Mouse (Mus musculus): ENCODE measurements around the gene Dph1. TPM values are rescaled to one million over a fixed set of nuclear protein-coding genes. Genes with fewer than 3 reads are reported as not detected.

Gene Dph1
- total and polyA plus RNA-seq, 2 experiments from 2014 or later = 12.7 to 21.0 TPM

GRCm38 (mm10) chr11:75165441-75166192 lies 25.4 kb downstream of the Dph1 start:
- H3K4me2 ChIP-seq (ENCODE audit: low read depth) = peak overlapping the region; percentile 81
- H3K4me3 ChIP-seq (ENCODE audit: low read depth, low read length) = peak overlapping the region; percentile 25
- no peak overlapping the region for H3K27ac ChIP-seq (ENCODE audit: low read depth, low read length)
- 0 out of 2 replicates have a peak overlapping the region, but pooled peaks have one; percentile 18 for H3K9ac ChIP-seq
- 5% methylated on average over 54 of the region's 54 CpGs for WGBS
- DNase-seq = peak; percentile 75
- peak; percentile 71 for TF ChIP-seq CTCF (IDR thresholded peaks at IDR 0.05; ENCODE audit: low read depth)
- H3K9me3 ChIP-seq (ENCODE audit: low read length) = no peaks in the 10 kb centered on the region
- ATAC-seq = peak; percentile 19
- H3K27me3 ChIP-seq (ENCODE audit: insufficient read depth, low read length) = peaks cover 51% of the 10 kb centered on the region
- H3K4me1 ChIP-seq (ENCODE audit: insufficient read depth) = 0 out of 2 replicates have a peak, but pooled peaks cover 4% of the 10 kb centered on the region
- peaks cover 21% of the 10 kb centered on the region for H3K36me3 ChIP-seq (ENCODE audit: insufficient read depth)

GRCm38 (mm10) chr11:75164750-75165149 lies 26.3 kb downstream of the Dph1 start:
- no peak for TF ChIP-seq CTCF (IDR thresholded peaks at IDR 0.05; ENCODE audit: low read depth)
- Histone ChIP-seq H3K9me3 (ENCODE audit: low read length) (no peaks in the 10 kb centered on the region), H3K4me3 (ENCODE audit: low read depth, low read length) (no peak overlapping the region), H3K9ac (no peak overlapping the region), H3K27me3 (ENCODE audit: insufficient read depth, low read length) (peaks cover 51% of the 10 kb centered on the region), H3K27ac (ENCODE audit: low read depth, low read length) (no peak overlapping the region), H3K36me3 (ENCODE audit: insufficient read depth) (peaks cover 27% of the 10 kb centered on the region), H3K4me2 (ENCODE audit: low read depth) (peak overlapping the region; percentile 81; the same call in 1 of the 2 replicates), H3K4me1 (ENCODE audit: insufficient read depth) (0 out of 2 replicates have a peak, but pooled peaks cover 4% of the 10 kb centered on the region)
- ATAC-seq = no peak
- no peak for DNase-seq
- WGBS = 21% methylated on average over 15 of the region's 15 CpGs

- Histone ChIP-seq H3K4me2 (ENCODE audit: low read depth) (no peak overlapping the region), H3K9ac (no peak overlapping the region), H3K36me3 (ENCODE audit: insufficient read depth) (peaks cover 28% of the 10 kb centered on the region), H3K4me3 (ENCODE audit: low read depth, low read length) (no peak overlapping the region), H3K4me1 (ENCODE audit: insufficient read depth) (0 out of 2 replicates have a peak, but pooled peaks cover 4% of the 10 kb centered on the region), H3K9me3 (ENCODE audit: low read length) (no peaks in the 10 kb centered on the region), H3K27me3 (ENCODE audit: insufficient read depth, low read length) (peaks cover 48% of the 10 kb centered on the region), H3K27ac (ENCODE audit: low read depth, low read length) (no peak overlapping the region)
- 70% methylated on average over 2 of the region's 2 CpGs for WGBS
- DNase-seq (no peak), ATAC-seq (no peak)
- TF ChIP-seq CTCF (IDR thresholded peaks at IDR 0.05; ENCODE audit: low read depth) = no peak
Observed at GRCm38 (mm10) chr11:75164051-75164450, 27.0 kb downstream of the Dph1 start.

- DNase-seq = no peak
- TF ChIP-seq CTCF (IDR thresholded peaks at IDR 0.05; ENCODE audit: low read depth) = no peak
- WGBS = 91% methylated on average over 6 of the region's 6 CpGs
- Histone ChIP-seq H3K4me3 (ENCODE audit: low read depth, low read length) (no peak overlapping the region), H3K27me3 (ENCODE audit: insufficient read depth, low read length) (peaks cover 43% of the 10 kb centered on the region), H3K36me3 (ENCODE audit: insufficient read depth) (peaks cover 28% of the 10 kb centered on the region), H3K9ac (no peak overlapping the region), H3K4me1 (ENCODE audit: insufficient read depth) (no peaks in the 10 kb centered on the region), H3K4me2 (ENCODE audit: low read depth) (no peak overlapping the region), H3K27ac (ENCODE audit: low read depth, low read length) (no peak overlapping the region), H3K9me3 (ENCODE audit: low read length) (no peaks in the 10 kb centered on the region)
- no peak for ATAC-seq
Observed at GRCm38 (mm10) chr11:75163379-75163778, 27.7 kb downstream of the Dph1 start.

GRCm38 (mm10) chr11:75162591-75163080 lies 28.4 kb downstream of the Dph1 start:
- no peaks in the 10 kb centered on the region for H3K4me1 ChIP-seq (ENCODE audit: insufficient read depth)
- no peaks in the 10 kb centered on the region for H3K9me3 ChIP-seq (ENCODE audit: low read length)
- no peak overlapping the region for H3K4me3 ChIP-seq (ENCODE audit: low read depth, low read length)
- 93% methylated on average over 12 of the region's 12 CpGs for WGBS
- H3K36me3 ChIP-seq (ENCODE audit: insufficient read depth) = peaks cover 28% of the 10 kb centered on the region
- no peak overlapping the region for H3K9ac ChIP-seq
- TF ChIP-seq CTCF (IDR thresholded peaks at IDR 0.05; ENCODE audit: low read depth) = no peak
- ATAC-seq (no peak), DNase-seq (no peak)
- H3K4me2 ChIP-seq (ENCODE audit: low read depth) = no peak overlapping the region
- no peak overlapping the region for H3K27ac ChIP-seq (ENCODE audit: low read depth, low read length)
- H3K27me3 ChIP-seq (ENCODE audit: insufficient read depth, low read length) = peaks cover 35% of the 10 kb centered on the region

GRCm38 (mm10) chr11:75161417-75162008 lies 29.5 kb downstream of the Dph1 start:
- Histone ChIP-seq H3K4me1 (ENCODE audit: insufficient read depth) (no peaks in the 10 kb centered on the region), H3K4me3 (ENCODE audit: low read depth, low read length) (no peak overlapping the region), H3K4me2 (ENCODE audit: low read depth) (no peak overlapping the region), H3K27me3 (ENCODE audit: insufficient read depth, low read length) (peaks cover 31% of the 10 kb centered on the region), H3K36me3 (ENCODE audit: insufficient read depth) (peaks cover 32% of the 10 kb centered on the region), H3K9me3 (ENCODE audit: low read length) (no peaks in the 10 kb centered on the region), H3K9ac (no peak overlapping the region), H3K27ac (ENCODE audit: low read depth, low read length) (no peak overlapping the region)
- DNase-seq (no peak), ATAC-seq (no peak)
- no peak for TF ChIP-seq CTCF (IDR thresholded peaks at IDR 0.05; ENCODE audit: low read depth)
- WGBS = 60% methylated on average over 4 of the region's 4 CpGs

- ATAC-seq (no peak), DNase-seq (no peak)
- Histone ChIP-seq H3K27ac (ENCODE audit: low read depth, low read length) (no peak overlapping the region), H3K4me3 (ENCODE audit: low read depth, low read length) (no peak overlapping the region), H3K36me3 (ENCODE audit: insufficient read depth) (peaks cover 35% of the 10 kb centered on the region), H3K27me3 (ENCODE audit: insufficient read depth, low read length) (peaks cover 27% of the 10 kb centered on the region), H3K4me1 (ENCODE audit: insufficient read depth) (no peaks in the 10 kb centered on the region), H3K4me2 (ENCODE audit: low read depth) (no peak overlapping the region), H3K9me3 (ENCODE audit: low read length) (no peaks in the 10 kb centered on the region), H3K9ac (no peak overlapping the region)
- WGBS = 74% methylated on average over 7 of the region's 7 CpGs
- no peak for TF ChIP-seq CTCF (IDR thresholded peaks at IDR 0.05; ENCODE audit: low read depth)
Observed at GRCm38 (mm10) chr11:75160954-75161353, 30.1 kb downstream of the Dph1 start.

Measured in forebrain, postnatal 0 days (tissue).